Mouse (Mus musculus): ENCODE measurements around the gene Olfr1491.

Gene Olfr1491

DNA sequence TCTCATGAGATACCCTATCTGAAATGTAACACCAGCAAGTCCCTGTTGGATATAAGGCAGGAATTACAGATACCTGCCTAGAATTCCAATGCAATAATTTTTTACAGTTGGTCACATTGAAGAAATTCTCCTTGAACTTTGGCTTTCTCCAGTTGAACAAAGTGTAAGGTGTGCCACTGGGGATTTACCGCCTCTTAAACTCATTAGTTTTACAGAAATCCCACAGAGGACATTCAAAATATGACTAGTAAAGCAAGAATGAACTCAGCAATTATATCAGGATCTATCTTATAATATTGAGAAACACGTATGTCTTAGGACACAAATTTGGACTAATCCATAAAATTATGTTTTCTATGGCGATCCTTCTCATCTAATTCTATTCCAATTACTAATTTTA, at the start of gene Olfr1491:
Gene Olfr1491 (plus strand): TSS at position 301 of the 400 bp plus-strand sequence.
- no peak for DNase-seq (ENCODE audit: low spot score)

DNA sequence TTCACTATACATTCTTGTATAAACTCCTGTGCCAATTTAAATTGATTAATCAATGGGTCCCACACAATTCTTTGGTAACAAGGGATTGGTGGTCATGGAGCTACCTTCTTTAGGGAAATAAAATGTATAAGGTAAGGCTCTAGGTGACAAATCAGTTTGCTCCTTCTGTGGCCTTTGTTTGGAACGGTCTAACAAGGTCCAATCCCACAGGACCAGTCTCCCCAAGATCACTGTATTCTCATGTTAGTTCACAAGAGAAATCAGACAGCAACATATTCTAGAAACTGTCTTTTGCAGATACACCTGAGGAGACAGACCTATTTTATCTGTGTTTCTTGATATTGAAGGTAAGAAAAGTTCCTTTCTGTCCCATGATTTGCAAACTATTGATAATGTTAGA, 46.3 kb upstream of the Olfr1491 start, which contains the start of gene Olfr1490:
Gene Olfr1490 (plus strand): TSS at position 301 of the 400 bp plus-strand sequence.
- no peak for DNase-seq (ENCODE audit: low spot score)

DNA sequence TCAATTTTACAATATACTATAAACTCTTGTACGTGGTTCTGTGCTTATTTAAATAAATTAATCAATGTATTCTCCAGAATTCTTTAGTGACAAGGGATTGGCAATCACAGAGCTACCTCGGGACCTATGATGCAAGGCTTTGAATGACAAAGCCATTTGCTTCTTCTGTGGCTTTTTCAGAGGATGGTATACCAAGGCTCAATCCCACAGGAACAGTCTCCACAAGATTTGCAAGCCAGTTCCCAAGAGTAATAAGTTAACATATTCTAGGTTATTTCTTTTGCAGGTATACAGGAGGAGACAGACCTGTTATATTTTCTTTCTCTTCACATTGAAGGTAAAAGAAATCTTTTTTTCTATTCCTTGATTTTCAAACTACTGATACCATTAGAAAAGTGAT, 25.9 kb downstream of the Olfr1491 start, which contains the start of gene Olfr1493-ps1:
Gene Olfr1493-ps1 (plus strand): TSS at position 301 of the 400 bp plus-strand sequence.
- no peak for DNase-seq (ENCODE audit: low spot score)

DNA sequence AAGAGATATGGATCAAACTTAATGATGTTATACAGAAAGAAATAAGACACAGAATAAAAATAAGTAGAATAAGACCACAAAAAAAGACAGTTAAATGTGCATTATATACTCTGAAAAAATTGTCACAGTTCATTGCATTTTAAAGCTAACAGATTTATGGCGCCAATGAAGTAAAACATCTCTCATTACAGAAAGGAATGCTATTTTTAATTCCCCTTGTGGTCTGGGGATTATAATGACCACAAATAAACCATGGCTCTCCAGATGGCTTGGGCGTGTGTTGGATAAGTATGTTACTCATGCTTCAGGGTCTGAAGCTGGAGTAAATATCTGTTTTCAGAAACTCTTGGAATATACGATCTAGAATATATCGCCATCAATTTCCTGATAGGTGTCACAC, 42.4 kb downstream of the Olfr1491 start, which contains the start of gene Olfr1494:
Gene Olfr1494 (plus strand): TSS at position 301 of the 400 bp plus-strand sequence.
- no peak for DNase-seq (ENCODE audit: low spot score)

DNA sequence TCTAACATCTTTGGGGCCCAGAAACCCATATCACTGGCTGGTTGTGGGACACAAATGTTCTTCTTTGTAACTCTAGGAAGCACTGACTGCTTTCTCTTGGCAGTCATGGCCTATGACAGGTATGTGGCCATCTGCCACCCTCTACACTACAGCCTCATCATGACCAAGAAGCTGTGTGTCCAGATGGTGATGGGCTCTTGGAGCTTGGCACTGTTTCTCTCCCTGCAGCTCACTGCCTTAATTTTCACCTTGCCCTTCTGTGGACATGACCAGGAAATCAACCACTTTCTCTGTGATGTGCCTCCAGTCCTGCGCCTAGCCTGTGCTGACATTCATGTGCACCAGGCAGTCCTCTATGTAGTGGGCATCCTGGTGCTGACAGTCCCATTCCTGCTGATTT, 52.3 kb downstream of the Olfr1491 start:
- DNase-seq (ENCODE audit: low spot score): no peak

Measured in testis, postnatal 10 days (tissue).